Mouse (Mus musculus): Measurements from ENCODE around the gene Rps8.

Gene Rps8

GRCm38 (mm10) chr4:117124518-117125347 lies 31.3 kb downstream of the Rps8 start:
- DNase-seq = peak; percentile 43 to 65

- DNase-seq = no peak
These were observed 31.9 kb downstream of the Rps8 start for GRCm38 (mm10) chr4:117124218-117124517.

DNA sequence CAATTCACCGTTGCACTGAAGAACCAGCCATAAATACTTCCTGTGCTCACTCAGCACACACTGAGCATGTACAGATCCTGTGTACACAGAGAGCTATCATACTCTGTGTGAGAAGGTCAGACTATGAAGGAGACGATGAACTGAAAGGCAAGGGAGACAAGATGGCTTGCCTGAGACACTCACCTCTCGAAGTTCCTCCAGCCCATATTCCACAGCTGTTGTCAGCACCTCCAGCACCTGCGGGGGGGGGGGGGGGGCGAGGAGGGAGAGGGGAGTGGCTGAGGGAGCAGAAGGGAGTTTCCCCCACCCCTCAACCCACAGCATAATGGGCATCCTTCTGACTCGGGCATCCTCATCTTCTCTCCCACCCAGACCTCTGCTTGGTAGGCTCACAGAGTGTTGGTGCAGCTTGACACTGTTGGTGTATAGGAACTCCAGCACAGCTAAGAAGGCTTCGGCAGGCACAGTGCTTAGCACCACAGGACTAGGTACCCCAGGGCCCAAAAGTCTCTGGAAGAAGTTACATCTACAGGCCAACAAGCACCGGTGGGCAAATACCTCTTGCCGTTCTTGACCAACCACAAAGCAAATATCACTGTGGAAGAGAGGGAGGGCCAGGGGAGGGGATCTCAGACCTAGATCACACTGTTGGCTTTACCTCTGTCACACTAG lies 32.4 kb downstream of the Rps8 start:
- no peak for DNase-seq

- no peak for DNase-seq
These were observed 33.8 kb downstream of the Rps8 start for GRCm38 (mm10) chr4:117122209-117122608.

- DNase-seq = peak; percentile 93 to 96
These were observed 35.3 kb downstream of the Rps8 start for GRCm38 (mm10) chr4:117120445-117121414.

GRCm38 (mm10) chr4:117120052-117120444 lies 36.0 kb downstream of the Rps8 start:
- DNase-seq = no peak

GRCm38 (mm10) chr4:117119636-117120035 lies 36.4 kb downstream of the Rps8 start:
- no peak for DNase-seq

DNA sequence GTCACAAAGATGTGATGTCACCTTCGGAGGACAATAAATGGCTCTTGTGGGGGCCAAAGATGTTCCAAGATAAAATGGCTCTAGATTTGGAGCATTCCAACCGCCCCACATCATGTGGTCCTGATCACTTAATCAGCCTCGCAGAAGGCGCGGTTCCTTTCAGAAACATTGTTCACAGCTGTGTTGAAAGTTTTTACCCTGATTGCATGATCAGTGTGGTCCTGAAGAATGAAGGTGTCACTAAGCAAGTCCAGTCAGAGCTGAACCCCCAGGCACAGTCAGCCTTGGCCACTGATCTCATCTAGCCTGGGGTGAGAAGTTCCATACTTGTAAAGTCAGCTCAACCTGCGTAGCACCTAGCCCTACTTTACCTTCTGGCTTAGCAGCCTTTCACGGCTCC lies 38.1 kb downstream of the Rps8 start:
- no peak for DNase-seq

GRCm38 (mm10) chr4:117115592-117115991 lies 40.5 kb downstream of the Rps8 start:
- DNase-seq = no peak

- DNase-seq = no peak
These were observed 42.8 kb downstream of the Rps8 start for GRCm38 (mm10) chr4:117113237-117113636.

DNA sequence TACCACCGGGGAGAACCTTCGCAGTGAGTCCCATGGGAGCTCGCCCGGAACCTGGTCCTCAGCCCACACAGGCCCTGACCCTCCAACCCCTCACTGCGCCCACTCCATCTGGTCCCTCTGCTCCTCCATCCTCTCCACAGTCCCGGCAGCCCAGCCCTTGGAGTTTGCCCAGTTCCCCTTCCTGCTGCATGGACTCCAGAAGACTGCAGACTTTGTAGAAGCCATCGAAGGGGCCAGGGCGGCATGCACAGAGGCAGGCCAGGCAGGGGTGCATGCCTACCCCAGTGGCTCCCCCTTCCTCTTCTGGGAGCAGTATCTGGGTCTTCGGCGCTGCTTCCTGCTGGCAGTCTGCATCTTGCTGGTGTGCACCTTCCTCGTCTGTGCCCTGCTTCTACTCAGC lies 45.1 kb downstream of the Rps8 start:
- no peak for DNase-seq

- DNase-seq = no peak
These were observed 45.8 kb downstream of the Rps8 start for GRCm38 (mm10) chr4:117110249-117110648.

- DNase-seq = no peak
These were observed 46.7 kb downstream of the Rps8 start for GRCm38 (mm10) chr4:117109330-117109729.

- DNase-seq = no peak
These were observed 47.6 kb downstream of the Rps8 start for GRCm38 (mm10) chr4:117108524-117108849.

GRCm38 (mm10) chr4:117107813-117108523 lies 48.1 kb downstream of the Rps8 start:
- DNase-seq = no peak

DNA sequence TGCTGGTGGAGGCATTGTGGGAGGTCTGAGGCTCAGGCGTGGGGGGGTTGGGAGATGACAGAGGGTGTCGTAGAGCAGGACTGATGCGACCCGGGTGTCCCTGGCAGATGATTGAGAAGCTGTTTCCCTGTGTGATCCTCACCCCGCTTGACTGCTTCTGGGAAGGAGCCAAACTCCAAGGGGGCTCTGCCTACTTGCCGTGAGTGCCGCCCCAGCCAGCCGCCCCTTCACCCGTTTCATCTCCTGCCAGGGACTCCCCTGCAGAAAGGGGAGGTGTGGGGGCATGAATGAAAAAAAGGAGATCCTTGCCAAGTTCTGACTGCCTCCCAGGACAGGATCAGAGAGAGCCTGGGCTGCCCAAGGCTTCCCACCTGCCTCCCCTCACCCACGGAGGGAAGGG lies 50.9 kb downstream of the Rps8 start:
- DNase-seq = peak; percentile 49 to 62

DNA sequence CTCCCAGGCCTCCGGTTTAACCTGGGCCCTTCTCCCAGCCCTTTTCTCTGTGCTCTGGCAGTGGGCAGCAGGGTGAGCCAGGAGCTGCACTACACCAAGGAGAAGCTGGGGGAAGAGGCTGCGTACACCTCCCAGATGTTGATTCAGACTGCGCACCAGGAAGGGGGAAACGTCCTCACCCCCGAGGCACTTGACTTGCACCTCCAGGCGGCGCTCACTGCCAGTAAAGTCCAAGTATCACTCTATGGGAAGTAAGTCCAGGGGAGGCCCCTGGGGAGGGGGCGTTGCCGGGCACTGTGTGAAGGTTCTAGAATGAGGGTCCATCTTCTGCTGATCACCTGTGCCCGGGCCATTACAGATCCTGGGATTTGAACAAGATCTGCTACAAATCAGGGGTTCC lies 51.4 kb downstream of the Rps8 start:
- no peak for DNase-seq
